Mouse (Mus musculus) Patski (cell line): Measurements from ENCODE around the gene Gatad2a. TPM values are rescaled to one million over a fixed set of nuclear protein-coding genes. Genes with fewer than 3 reads are reported as not detected.
A peak's percentile ranks its signal among the peaks of the same experiment; 100 is the strongest.

Source experiments
- ATAC-seq: fragments of 100-300 bp; one replicate; pipeline ENCODE4 v1.8.0; 2021
- CTCF ChIA-PET: fragments of 350-600 bp; sonication (Branson Sonifier 250); formaldehyde crosslinking; loops from one replicate; lab custom pipeline; 2022; ENCODE audit warnings: inconsistent platforms; lab: Charles Lee
- POLR2A ChIA-PET: fragments of 350-600 bp; sonication (Branson Sonifier 250); formaldehyde crosslinking; loops from one replicate; lab custom pipeline; 2022; ENCODE audit warnings: antibody characterized with exemption, inconsistent platforms; lab: Charles Lee
- DNase-seq: peaks from one replicate; pipeline ENCODE4 v3.0.0-alpha.2; 2011; ENCODE audit warnings: low read depth, low spot score
- H3K27me3 ChIP-seq: fragments of 371-371 bp; one replicate; pipeline ENCODE4 v1.5.1; 2021
- CTCF ChIP-seq: fragments of 100-300 bp; IDR thresholded peaks from one replicate; pipeline ENCODE4 v1.5.1; 2021
- in situ Hi-C: fragments of 300-500 bp; cut with MboI; formaldehyde crosslinking; loops from 3 replicates; pipeline ENCODE4 v1.11.1; 2018; ENCODE audit warnings: low pct_unique_long_range_greater_than_20kb, mixed read lengths
- polyA plus RNA-seq: library from polyadenylated mRNA; unstranded; gene quantifications from one replicate; pipeline ENCODE4 v1.2.3, GENCODE M21; 2021

Gatad2a gene
- polyA plus RNA-seq, 1 experiment from 2014 or later, result 75.2 TPM

- ATAC-seq (no peak), DNase-seq (no peak)
- CTCF ChIA-PET, result interaction anchor here (1.6 kb wide), 1 partner anchor 16 kb away, joined by 3 read pairs; no protein-coding TSS in a partner anchor
- in situ Hi-C loops, result loop anchor here (25.0 kb wide), 1 partner anchor 258 kb away; the partner anchor contains the start of gene Tmem161a
- H3K27me3 ChIP-seq, result no peaks in the 10 kb centered on the region
- POLR2A ChIA-PET, result interaction anchor here (0.6 to 1.9 kb wide), 5 partner anchors 12 to 1184 kb away, joined by 3 to 8 read pairs (median 4); no protein-coding TSS in a partner anchor
- no peak for TF ChIP-seq CTCF
Measured at GRCm38 (mm10) chr8:69904096-69904495, 92.1 kb downstream of the Gatad2a start.

GRCm38 (mm10) chr8:69903063-69903542 is 93.1 kb downstream of the Gatad2a start:
- in situ Hi-C loops, result loop anchor here (25.0 kb wide), 1 partner anchor 259 kb away; the partner anchor contains the start of gene Tmem161a
- ATAC-seq (peak; percentile 42), DNase-seq (peak; percentile 97)
- no peaks in the 10 kb centered on the region for H3K27me3 ChIP-seq
- POLR2A ChIA-PET, result interaction anchor here (0.9 to 1.9 kb wide), 5 partner anchors 10 to 93 kb away, joined by 3 to 8 read pairs (median 4); partner anchors contain the start of genes Gatad2a and Lpar2
- CTCF ChIA-PET, result interaction anchor here (1.6 kb wide), 1 partner anchor 17 kb away, joined by 3 read pairs; no protein-coding TSS in a partner anchor
- TF ChIP-seq CTCF, result no peak

GRCm38 (mm10) chr8:69902163-69903062 is 93.8 kb downstream of the Gatad2a start, which contains the start of the genes Tssk6, Ndufa13 and Yjefn3:
Gene Tssk6, plus strand, starts transcription at chr8:69902184.
Gene Ndufa13, minus strand, starts transcription at chr8:69902558.
Gene Yjefn3, minus strand, starts transcription at chr8:69902712.
- CTCF ChIA-PET, result no interaction called here
- DNase-seq (no peak), ATAC-seq (peak; percentile 2)
- no peak for TF ChIP-seq CTCF
- POLR2A ChIA-PET, result interaction anchor here (0.6 to 1.9 kb wide), 7 partner anchors 9 to 255 kb away, joined by 3 to 8 read pairs (median 4); partner anchors contain the start of genes Gatad2a and Lpar2
- no peaks in the 10 kb centered on the region for H3K27me3 ChIP-seq
- in situ Hi-C loops, result loop anchor here (25.0 kb wide), 1 partner anchor 260 kb away; the partner anchor contains the start of gene Tmem161a

GRCm38 (mm10) chr8:69901484-69902162 is 94.6 kb downstream of the Gatad2a start:
- in situ Hi-C loops, result loop anchor here (25.0 kb wide), 1 partner anchor 261 kb away; the partner anchor contains the start of gene Tmem161a
- ATAC-seq (peak; percentile 67), DNase-seq (peak; percentile 89)
- POLR2A ChIA-PET, result interaction anchor here (0.6 to 1.9 kb wide), 4 partner anchors 80 to 256 kb away, joined by 3 to 5 read pairs (median 3); partner anchors contain the start of genes Gatad2a and Zfp964
- no peaks in the 10 kb centered on the region for H3K27me3 ChIP-seq
- no peak for TF ChIP-seq CTCF
- CTCF ChIA-PET, result no interaction called here

- POLR2A ChIA-PET, result interaction anchor here (1.0 to 1.1 kb wide), 2 partner anchors 81 to 247 kb away, joined by 3 read pairs; partner anchors contain the start of gene Zfp964
- DNase-seq, result no peak
- H3K27me3 ChIP-seq, result no peaks in the 10 kb centered on the region
- CTCF ChIA-PET, result no interaction called here
- in situ Hi-C loops, result loop anchor here (25.0 kb wide), 1 partner anchor 261 kb away; the partner anchor contains the start of gene Tmem161a
- no peak for ATAC-seq
- TF ChIP-seq CTCF, result no peak
Measured at GRCm38 (mm10) chr8:69900895-69901451, 95.2 kb downstream of the Gatad2a start.

- TF ChIP-seq CTCF, result no peak
- ChIA-PET CTCF (no interaction called here), POLR2A (no interaction called here)
- no peaks in the 10 kb centered on the region for H3K27me3 ChIP-seq
- DNase-seq (no peak), ATAC-seq (no peak)
- in situ Hi-C loops, result loop anchor here (25.0 kb wide), 2 partner anchors 262 to 563 kb away; partner anchors contain the start of gene Tmem161a
Measured at GRCm38 (mm10) chr8:69899876-69900275, 96.3 kb downstream of the Gatad2a start.

- CTCF ChIA-PET, result no interaction called here
- in situ Hi-C loops, result loop anchor here (25.0 kb wide), 1 partner anchor 561 kb away; no protein-coding TSS in a partner anchor
- ATAC-seq (no peak), DNase-seq (no peak)
- H3K27me3 ChIP-seq, result no peaks in the 10 kb centered on the region
- POLR2A ChIA-PET, result interaction anchor here (0.6 kb wide), 1 partner anchor 274 kb away, joined by 3 read pairs; the partner anchor contains the start of gene Tmem161a
- TF ChIP-seq CTCF, result no peak
Measured at GRCm38 (mm10) chr8:69897857-69898256, 98.3 kb downstream of the Gatad2a start.

- CTCF ChIA-PET, result no interaction called here
- H3K27me3 ChIP-seq, result no peaks in the 10 kb centered on the region
- no peak for ATAC-seq
- POLR2A ChIA-PET, result interaction anchor here (0.6 kb wide), 1 partner anchor 166 kb away, joined by 3 read pairs; no protein-coding TSS in a partner anchor
- DNase-seq, result no peak
- in situ Hi-C loops, result loop anchor here (25.0 kb wide), 1 partner anchor 559 kb away; no protein-coding TSS in a partner anchor
- no peak for TF ChIP-seq CTCF
Measured at GRCm38 (mm10) chr8:69895772-69896451, 100.3 kb downstream of the Gatad2a start.

- ChIA-PET POLR2A (no interaction called here), CTCF (no interaction called here)
- in situ Hi-C loops, result loop anchor here (25.0 kb wide), 1 partner anchor 558 kb away; no protein-coding TSS in a partner anchor
Measured at GRCm38 (mm10) chr8:69894836-69895332, 101.3 kb downstream of the Gatad2a start.

More at GRCm38 (mm10) chr8:69894836-69895332, 101.3 kb downstream of the Gatad2a start:
- DNase-seq, result no peak
- no peak for ATAC-seq
- TF ChIP-seq CTCF, result no peak
- no peaks in the 10 kb centered on the region for H3K27me3 ChIP-seq
